Mouse (Mus musculus) embryonic facial prominence, embryonic 12.5 days (tissue): ENCODE measurements around the gene Htr6. TPM values are rescaled to one million over a fixed set of nuclear protein-coding genes. Genes with fewer than 3 reads are reported as not detected.

ENCODE experiments used
- ATAC-seq: fragments of 200-750 bp; cut with Nextera tagmentation; 2 replicates; pipeline ENCODE4 v1.8.0; 2017; ENCODE audit not compliant: insufficient number of reproducible peaks, insufficient read depth, low FRiP score, low TSS enrichment
- H3K27ac ChIP-seq: fragments of 300-500 bp; sonication (generic); 2 replicates; pipeline ENCODE4 v1.5.1; 2016; ENCODE audit warnings: mild to moderate bottlenecking
- H3K27me3 ChIP-seq: fragments of 300-500 bp; sonication (generic); 2 replicates; pipeline ENCODE4 v1.6.1; 2016; ENCODE audit warnings: mild to moderate bottlenecking, moderate library complexity
- H3K36me3 ChIP-seq: fragments of 300-500 bp; sonication (generic); 2 replicates; pipeline ENCODE4 v1.6.1; 2016; ENCODE audit warnings: mild to moderate bottlenecking
- H3K4me1 ChIP-seq: fragments of 300-500 bp; sonication (generic); 2 replicates; pipeline ENCODE4 v1.6.1; 2016
- H3K4me2 ChIP-seq: fragments of 300-500 bp; sonication (generic); replicated peaks from 2 replicates; pipeline ENCODE4 v1.6.1; 2016; ENCODE audit warnings: mild to moderate bottlenecking, moderate library complexity
- H3K4me3 ChIP-seq: fragments of 300-500 bp; sonication (generic); 2 replicates; pipeline ENCODE4 v1.5.1; 2016; ENCODE audit warnings: mild to moderate bottlenecking
- H3K9ac ChIP-seq: fragments of 300-500 bp; sonication (generic); 2 replicates; pipeline ENCODE4 v1.6.1; 2016; ENCODE audit warnings: mild to moderate bottlenecking, moderate library complexity
- H3K9me3 ChIP-seq: fragments of 300-500 bp; sonication (generic); 2 replicates; pipeline ENCODE4 v1.6.1; 2016; ENCODE audit warnings: mild to moderate bottlenecking, moderate library complexity
- WGBS: fragments of 180-500 bp; shearing (Covaris S2); methylation state at CpG from one replicate; pipeline ENCODE4 v1.1.7; 2016; 5-methylcytosine and 5-hydroxymethylcytosine counted together
- polyA plus RNA-seq: library from polyadenylated mRNA; unstranded; fragments of >200 nt; fragmentation: Nextera tagmentation; extraction: Ambion mirVana; gene quantifications from 2 replicates; pipeline ENCODE4 v1.2.1, GENCODE M21; 2016

Htr6 gene
- polyA plus RNA-seq, 1 experiment from 2014 or later = 0.40 TPM

DNA sequence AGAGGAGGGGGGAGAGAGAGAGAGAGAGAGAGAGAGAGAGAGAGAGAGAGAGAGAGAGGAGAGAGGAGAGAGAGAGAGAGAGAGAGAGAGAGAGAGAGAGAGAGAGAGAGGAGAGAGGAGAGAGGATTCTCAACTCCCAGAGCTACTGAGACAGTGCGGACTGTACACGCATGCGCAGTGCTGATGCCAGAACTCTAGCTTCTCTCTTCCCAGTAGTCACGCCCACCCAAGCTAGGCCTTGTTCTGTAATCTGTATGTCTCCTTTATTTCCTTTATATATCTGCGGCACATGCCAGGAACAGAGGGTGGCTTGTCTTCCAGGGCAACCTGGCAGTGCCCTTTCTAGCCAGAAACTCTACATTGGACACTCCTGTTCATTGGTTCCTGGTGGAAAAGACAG, 10.5 kb downstream of the Htr6 start:
- no peaks in the 10 kb centered on the region for H3K4me1 ChIP-seq
- H3K9me3 ChIP-seq = no peaks in the 10 kb centered on the region
- ATAC-seq = no peak
- H3K4me2 ChIP-seq = no peak overlapping the region
- WGBS = 85% methylated on average over 5 of the region's 5 CpGs
- no peaks in the 10 kb centered on the region for H3K36me3 ChIP-seq
- no peaks in the 10 kb centered on the region for H3K27me3 ChIP-seq
- H3K27ac ChIP-seq = no peak overlapping the region
- no peak overlapping the region for H3K4me3 ChIP-seq
- H3K9ac ChIP-seq = no peak overlapping the region

DNA sequence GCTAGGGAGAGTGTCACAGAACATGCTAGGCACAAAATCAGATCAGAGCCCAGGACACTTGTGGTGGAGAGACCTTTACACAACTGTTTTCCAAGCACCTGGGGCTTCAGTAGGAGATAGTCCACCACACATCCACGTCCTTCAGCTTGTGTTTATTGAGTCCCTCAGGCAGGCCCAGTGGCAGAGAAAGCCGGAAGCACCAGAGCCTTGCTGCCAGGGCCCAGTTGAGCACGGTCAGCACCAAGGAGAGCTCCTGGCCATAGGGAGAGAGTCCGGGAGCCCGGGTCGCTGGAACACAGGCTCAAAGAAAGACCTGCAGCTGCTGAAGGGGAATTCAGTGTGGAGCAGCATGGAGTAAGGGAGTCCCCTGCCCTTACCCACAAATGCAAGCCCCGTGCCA, 15.8 kb downstream of the Htr6 start:
- H3K4me1 ChIP-seq = no peaks in the 10 kb centered on the region
- H3K9ac ChIP-seq = no peak overlapping the region
- ATAC-seq = no peak
- H3K4me2 ChIP-seq = no peak overlapping the region
- H3K27ac ChIP-seq = no peak overlapping the region
- 8% methylated on average over 7 of the region's 7 CpGs for WGBS
- no peaks in the 10 kb centered on the region for H3K9me3 ChIP-seq
- no peaks in the 10 kb centered on the region for H3K36me3 ChIP-seq
- no peak overlapping the region for H3K4me3 ChIP-seq
- 0 out of 2 replicates have a peak, but pooled peaks cover 3% of the 10 kb centered on the region for H3K27me3 ChIP-seq

DNA sequence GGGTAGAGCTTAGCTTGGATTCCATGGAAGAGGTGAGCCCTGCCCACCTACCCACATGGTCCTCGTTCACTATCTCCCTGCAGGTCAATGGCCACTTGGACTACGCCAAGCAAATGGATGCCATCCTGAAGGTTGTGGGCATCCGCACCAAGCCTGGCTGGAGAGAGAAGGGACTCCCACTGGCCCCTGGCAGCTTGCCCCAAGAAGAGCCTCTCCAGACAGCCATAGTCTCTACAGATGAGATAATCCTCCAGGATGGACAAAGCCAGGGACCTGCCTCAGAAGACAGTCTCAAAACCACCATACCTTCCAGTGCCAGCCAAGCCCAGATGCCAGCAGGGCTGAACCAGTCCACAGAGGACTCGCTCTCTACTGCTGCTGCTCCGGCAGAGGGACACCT, 17.3 kb downstream of the Htr6 start:
- no peaks in the 10 kb centered on the region for H3K36me3 ChIP-seq
- ATAC-seq = no peak
- no peaks in the 10 kb centered on the region for H3K4me1 ChIP-seq
- no peak overlapping the region for H3K4me3 ChIP-seq
- H3K27ac ChIP-seq = no peak overlapping the region
- H3K9ac ChIP-seq = no peak overlapping the region
- H3K27me3 ChIP-seq = 0 out of 2 replicates have a peak, but pooled peaks cover 3% of the 10 kb centered on the region
- no peak overlapping the region for H3K4me2 ChIP-seq
- 90% methylated on average over 5 of the region's 5 CpGs for WGBS
- no peaks in the 10 kb centered on the region for H3K9me3 ChIP-seq

DNA sequence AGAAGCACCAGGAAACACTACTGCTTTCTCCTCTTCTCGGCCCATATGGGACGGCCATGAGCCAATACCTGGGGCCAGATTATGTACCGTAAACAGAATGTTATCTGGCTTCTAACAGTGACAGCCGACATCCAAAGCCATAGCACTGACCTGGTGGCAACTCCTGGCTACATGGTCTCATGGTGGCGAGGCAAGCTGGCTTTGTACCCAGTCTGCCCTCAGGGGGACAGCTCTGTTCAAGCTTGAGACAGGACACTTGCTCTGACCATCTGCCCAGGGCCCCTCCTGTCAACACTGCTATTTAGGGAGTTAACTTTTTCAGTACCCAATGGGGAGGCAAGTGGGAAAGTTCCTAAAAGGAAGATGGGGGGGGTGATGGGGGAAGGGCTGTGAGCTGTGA, 18.1 kb downstream of the Htr6 start:
- no peak overlapping the region for H3K9ac ChIP-seq
- WGBS = 74% methylated on average over 5 of the region's 5 CpGs
- ATAC-seq = no peak

DNA sequence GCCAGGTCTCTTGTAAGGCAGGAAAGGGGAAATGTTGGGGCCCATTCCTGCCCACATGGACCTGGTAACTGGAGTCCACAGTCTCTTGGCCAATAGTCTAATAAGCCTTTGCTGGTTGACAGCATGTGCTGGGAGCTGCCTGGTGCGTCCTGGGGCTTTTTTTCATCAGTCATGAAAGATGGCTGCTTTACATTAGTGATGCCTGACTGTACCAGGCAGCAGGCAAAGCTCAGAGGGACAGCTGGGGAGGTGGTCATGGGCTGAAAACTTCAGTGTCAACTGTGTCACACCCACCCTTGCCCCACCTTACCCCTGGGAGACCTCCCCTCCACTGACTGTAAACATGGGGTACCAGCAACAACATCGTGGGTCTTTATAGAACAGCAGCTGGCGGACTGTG, 19.6 kb downstream of the Htr6 start:
- Histone ChIP-seq H3K27ac (no peak overlapping the region), H3K4me1 (no peaks in the 10 kb centered on the region), H3K9ac (no peak overlapping the region), H3K27me3 (0 out of 2 replicates have a peak, but pooled peaks cover 3% of the 10 kb centered on the region), H3K36me3 (no peaks in the 10 kb centered on the region), H3K4me3 (no peak overlapping the region), H3K9me3 (no peaks in the 10 kb centered on the region), H3K4me2 (no peak overlapping the region)
- no peak for ATAC-seq
- WGBS = 67% methylated on average over 3 of the region's 3 CpGs

More for the DNA sequence above, 18.1 kb downstream of the Htr6 start:
- Histone ChIP-seq H3K9me3 (no peaks in the 10 kb centered on the region), H3K4me3 (no peak overlapping the region), H3K27me3 (0 out of 2 replicates have a peak, but pooled peaks cover 3% of the 10 kb centered on the region), H3K36me3 (no peaks in the 10 kb centered on the region), H3K27ac (no peak overlapping the region), H3K4me1 (no peaks in the 10 kb centered on the region), H3K4me2 (no peak overlapping the region)

DNA sequence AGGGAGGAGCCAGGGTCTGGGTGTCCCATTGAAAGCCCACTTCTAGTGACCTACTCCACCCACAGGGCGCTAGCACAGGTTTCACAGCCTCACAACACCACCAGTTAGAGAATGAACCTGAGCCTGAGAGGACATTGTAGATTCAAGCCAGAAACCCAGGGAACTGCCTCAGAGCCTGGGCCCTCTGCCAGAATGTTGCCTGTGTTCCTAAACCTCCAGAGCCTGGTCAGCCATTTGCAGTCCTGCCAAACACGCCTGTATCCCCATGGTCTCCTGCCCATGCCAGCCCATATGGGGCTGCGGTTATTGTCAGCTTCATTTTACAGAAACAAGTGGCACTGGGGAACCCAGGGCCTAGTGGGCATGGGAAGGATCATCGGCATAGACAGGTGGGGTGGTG, 20.0 kb downstream of the Htr6 start:
- no peak overlapping the region for H3K4me3 ChIP-seq
- H3K4me1 ChIP-seq = no peaks in the 10 kb centered on the region
- H3K36me3 ChIP-seq = no peaks in the 10 kb centered on the region
- no peak for ATAC-seq
- H3K9ac ChIP-seq = no peak overlapping the region
- 86% methylated on average over 4 of the region's 4 CpGs for WGBS
- 0 out of 2 replicates have a peak, but pooled peaks cover 3% of the 10 kb centered on the region for H3K27me3 ChIP-seq
- no peak overlapping the region for H3K4me2 ChIP-seq
- no peaks in the 10 kb centered on the region for H3K9me3 ChIP-seq
- H3K27ac ChIP-seq = no peak overlapping the region

DNA sequence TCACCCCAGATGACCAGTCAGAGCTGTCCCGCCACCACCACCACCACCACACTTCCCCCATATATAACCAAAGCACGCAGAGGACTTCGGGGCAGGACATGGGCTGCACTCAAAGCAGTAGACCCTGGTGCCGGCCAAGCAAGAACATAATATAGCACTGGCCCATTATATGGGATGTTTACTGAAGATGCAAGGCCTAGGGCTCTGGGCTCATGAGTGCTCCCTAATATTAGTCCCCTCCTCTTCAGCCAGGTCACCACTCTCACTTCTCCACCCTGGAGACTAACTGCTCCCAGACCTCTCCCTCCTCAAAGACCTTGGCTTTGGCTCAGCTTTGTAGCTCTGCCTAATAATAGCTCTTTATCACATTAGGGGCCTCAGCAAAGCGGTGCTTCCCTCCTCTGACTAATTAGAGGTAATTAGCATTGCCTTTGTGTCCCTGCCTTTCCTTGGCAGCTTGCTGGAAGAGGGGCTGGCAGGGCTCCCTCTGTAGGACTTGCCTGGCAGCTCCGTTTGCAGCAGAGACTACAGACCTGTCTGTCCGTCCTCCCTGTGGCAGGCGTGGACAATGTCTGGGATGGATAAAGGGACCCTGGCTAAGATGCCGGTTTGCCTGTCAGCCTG, 21.0 kb downstream of the Htr6 start:
- no peaks in the 10 kb centered on the region for H3K36me3 ChIP-seq
- 0 out of 2 replicates have a peak, but pooled peaks cover 3% of the 10 kb centered on the region for H3K27me3 ChIP-seq
- ATAC-seq = no peak
- no peak overlapping the region for H3K9ac ChIP-seq
- H3K4me3 ChIP-seq = no peak overlapping the region
- H3K27ac ChIP-seq = no peak overlapping the region
- no peaks in the 10 kb centered on the region for H3K9me3 ChIP-seq
- WGBS = 45% methylated on average over 9 of the region's 9 CpGs
- H3K4me2 ChIP-seq = no peak overlapping the region
- H3K4me1 ChIP-seq = no peaks in the 10 kb centered on the region

DNA sequence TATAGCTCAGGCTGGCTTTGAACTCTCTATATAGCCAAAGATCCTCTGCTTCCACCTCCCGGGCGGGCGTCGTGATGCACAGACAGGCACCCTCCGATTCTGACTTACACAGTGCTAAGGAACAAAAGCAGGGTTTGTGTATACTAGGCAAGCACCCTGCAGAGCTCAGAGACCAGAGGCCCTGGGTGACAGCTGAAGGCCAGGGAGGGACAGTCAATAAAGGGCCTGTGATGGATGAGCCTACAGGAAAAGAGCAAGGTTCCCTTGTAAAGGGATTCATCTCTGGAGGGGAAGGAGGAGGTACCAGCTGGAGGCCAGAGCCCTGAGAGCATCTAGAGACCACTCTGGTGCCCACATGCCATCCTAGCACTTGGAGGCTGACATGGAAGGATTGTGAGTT, 22.0 kb downstream of the Htr6 start:
- 48% methylated on average over 5 of the region's 5 CpGs for WGBS
- no peak overlapping the region for H3K27ac ChIP-seq
- no peaks in the 10 kb centered on the region for H3K9me3 ChIP-seq
- H3K36me3 ChIP-seq = no peaks in the 10 kb centered on the region
- H3K27me3 ChIP-seq = no peaks in the 10 kb centered on the region
- H3K4me1 ChIP-seq = no peaks in the 10 kb centered on the region
- H3K4me2 ChIP-seq = no peak overlapping the region
- H3K9ac ChIP-seq = no peak overlapping the region
- ATAC-seq = no peak
- H3K4me3 ChIP-seq = no peak overlapping the region

DNA sequence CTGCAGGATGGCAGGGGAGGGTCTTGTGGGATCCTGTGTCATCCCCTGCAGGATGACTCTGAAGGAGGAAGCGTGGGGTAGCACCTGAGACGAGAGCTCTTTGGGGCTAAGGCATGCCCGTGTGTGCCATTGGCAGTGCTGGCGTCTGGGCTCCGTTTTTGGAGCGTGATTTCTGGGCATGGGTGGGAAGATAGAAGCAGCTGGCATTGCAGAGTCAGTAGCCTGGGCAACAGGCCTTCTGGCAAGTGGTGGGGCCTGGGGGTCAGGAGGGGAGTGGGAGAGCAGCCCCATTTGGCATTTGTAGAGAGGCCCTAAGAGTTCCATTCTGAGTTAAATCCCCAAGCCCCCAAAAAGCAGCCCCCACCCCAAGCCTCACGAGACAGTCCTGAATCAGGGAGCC, 22.6 kb downstream of the Htr6 start:
- no peaks in the 10 kb centered on the region for H3K27me3 ChIP-seq
- no peak overlapping the region for H3K9ac ChIP-seq
- no peaks in the 10 kb centered on the region for H3K36me3 ChIP-seq
- H3K4me3 ChIP-seq = no peak overlapping the region
- no peak overlapping the region for H3K27ac ChIP-seq
- no peak for ATAC-seq
- H3K9me3 ChIP-seq = no peaks in the 10 kb centered on the region
- WGBS = 82% methylated on average over 7 of the region's 7 CpGs
- H3K4me2 ChIP-seq = no peak overlapping the region
- H3K4me1 ChIP-seq = no peaks in the 10 kb centered on the region

DNA sequence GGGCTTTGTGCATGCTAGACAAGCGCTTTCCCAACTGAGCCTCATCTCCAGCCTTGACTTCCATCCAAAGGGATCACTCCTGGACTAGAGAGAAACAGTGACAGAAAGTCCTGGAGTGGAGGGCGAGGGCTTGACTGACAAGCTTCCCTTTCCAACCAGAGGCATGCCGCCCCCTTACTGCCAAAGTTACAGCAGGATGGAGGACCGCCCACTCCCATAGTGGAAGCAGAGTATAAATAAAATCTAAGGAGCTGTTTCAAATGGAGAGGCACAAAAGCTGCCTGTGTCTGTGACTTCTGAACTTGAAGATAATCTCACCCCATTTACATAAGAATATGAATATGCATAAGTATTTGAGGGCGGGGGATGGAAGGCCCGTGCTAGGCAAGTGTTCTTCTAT, 26.9 kb downstream of the Htr6 start:
- Histone ChIP-seq H3K4me1 (no peaks in the 10 kb centered on the region; the same call in 1 of the 2 replicates), H3K9me3 (no peaks in the 10 kb centered on the region), H3K9ac (no peak overlapping the region), H3K27ac (no peak overlapping the region), H3K4me3 (no peak overlapping the region), H3K36me3 (no peaks in the 10 kb centered on the region), H3K4me2 (no peak overlapping the region), H3K27me3 (no peaks in the 10 kb centered on the region)
- 81% methylated on average over 6 of the region's 6 CpGs for WGBS
- ATAC-seq = no peak

DNA sequence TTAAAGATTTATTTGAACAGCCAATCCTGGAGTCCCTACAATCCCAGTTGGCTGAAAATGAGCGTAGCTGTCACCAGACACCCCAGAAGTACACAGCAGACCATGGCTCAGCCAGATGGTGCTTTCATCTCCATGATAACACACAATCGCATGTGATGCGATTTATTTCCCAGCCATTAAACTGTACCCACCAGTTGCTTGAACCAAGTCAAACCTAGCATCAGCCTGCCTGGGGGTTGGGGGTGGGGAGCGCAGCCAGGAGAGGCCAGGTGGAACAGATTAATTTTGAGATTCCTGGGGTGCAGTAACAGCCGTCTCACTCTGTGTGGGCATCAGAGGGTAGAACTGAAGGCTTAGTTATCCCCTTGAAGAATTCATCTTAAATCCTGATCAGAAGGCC, 29.0 kb downstream of the Htr6 start:
- H3K27me3 ChIP-seq = no peaks in the 10 kb centered on the region
- H3K4me3 ChIP-seq = no peak overlapping the region
- H3K9ac ChIP-seq = no peak overlapping the region
- no peak overlapping the region for H3K4me2 ChIP-seq
- WGBS = 63% methylated on average over 5 of the region's 5 CpGs
- no peak overlapping the region for H3K27ac ChIP-seq
- no peak for ATAC-seq
- no peaks in the 10 kb centered on the region for H3K36me3 ChIP-seq
- H3K9me3 ChIP-seq = no peaks in the 10 kb centered on the region
- peaks cover 3% of the 10 kb centered on the region; the same call in 1 of the 2 replicates for H3K4me1 ChIP-seq

DNA sequence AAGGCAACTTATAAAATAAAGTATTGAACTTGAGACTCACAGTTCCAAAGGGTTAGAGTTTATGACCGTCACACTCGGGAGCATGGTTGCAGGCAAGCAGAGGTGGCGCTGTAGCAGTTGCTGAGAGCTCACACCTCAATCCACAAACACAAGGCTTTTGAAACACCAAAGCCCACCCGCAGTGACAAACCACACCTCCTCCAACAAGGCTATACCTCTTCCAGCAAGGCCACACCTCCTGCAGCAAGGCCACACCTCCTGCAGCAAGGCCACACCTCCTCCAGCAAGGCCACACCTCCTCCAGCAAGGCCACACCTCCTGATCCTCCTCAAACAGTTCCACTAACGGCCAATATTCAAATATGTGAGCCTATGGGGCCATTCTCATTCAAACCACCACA, 30.8 kb downstream of the Htr6 start:
- Histone ChIP-seq H3K36me3 (no peaks in the 10 kb centered on the region), H3K9ac (no peak overlapping the region), H3K4me1 (peaks cover 18% of the 10 kb centered on the region), H3K4me3 (no peak overlapping the region), H3K27me3 (0 out of 2 replicates have a peak, but pooled peaks cover 3% of the 10 kb centered on the region), H3K4me2 (no peak overlapping the region), H3K9me3 (no peaks in the 10 kb centered on the region), H3K27ac (no peak overlapping the region)
- WGBS = 89% methylated on average over 5 of the region's 5 CpGs
- ATAC-seq = no peak
